Mouse (Mus musculus) limb, embryonic 11.5 days (tissue): ENCODE measurements around the gene Hmox2. TPM values are rescaled to one million over a fixed set of nuclear protein-coding genes. Genes with fewer than 3 reads are reported as not detected.
A peak's percentile ranks its signal among the peaks of the same experiment; 100 is the strongest.
"Not testable (repeated sequence)": the region's sequence is repeated elsewhere in the genome, so short reads cannot be mapped to it uniquely, and the experiment has no call there.

Source experiments
- ATAC-seq: fragments of 200-750 bp; cut with Nextera tagmentation; 2 replicates; pipeline ENCODE4 v1.8.0; 2017; ENCODE audit warnings: low read depth; ENCODE audit not compliant: insufficient number of reproducible peaks, low FRiP score, low TSS enrichment
- DNase-seq: peaks from one replicate; pipeline ENCODE4 v3.0.0-alpha.2; 2015; ENCODE audit warnings: low spot score
- H3K27ac ChIP-seq: fragments of 300-500 bp; sonication (generic); replicated peaks from 2 replicates; pipeline ENCODE4 v1.5.1; 2014; ENCODE audit warnings: low read depth, mild to moderate bottlenecking, low read length
- H3K27me3 ChIP-seq: fragments of 300-500 bp; sonication (generic); 2 replicates; pipeline ENCODE4 v1.6.1; 2014; ENCODE audit warnings: mild to moderate bottlenecking, low read length, mixed read lengths; ENCODE audit not compliant: control insufficient read depth, insufficient read depth
- H3K36me3 ChIP-seq: fragments of 300-500 bp; sonication (generic); 2 replicates; pipeline ENCODE4 v1.6.1; 2014; ENCODE audit warnings: mild to moderate bottlenecking, low read length, moderate library complexity, mixed read lengths; ENCODE audit not compliant: control insufficient read depth, insufficient read depth
- H3K4me1 ChIP-seq: fragments of 300-500 bp; sonication (generic); 2 replicates; pipeline ENCODE4 v1.6.1; 2014; ENCODE audit warnings: low read length, mixed read lengths; ENCODE audit not compliant: control insufficient read depth, insufficient read depth
- H3K4me2 ChIP-seq: fragments of 300-500 bp; sonication (generic); 2 replicates; pipeline ENCODE4 v1.6.1; 2014; ENCODE audit warnings: low read depth, mild to moderate bottlenecking, moderate library complexity; ENCODE audit not compliant: severe bottlenecking
- H3K4me3 ChIP-seq: fragments of 300-500 bp; sonication (generic); 2 replicates; pipeline ENCODE4 v1.5.1; 2014; ENCODE audit warnings: low read depth, low read length
- H3K9ac ChIP-seq: fragments of 300-500 bp; sonication (generic); 2 replicates; pipeline ENCODE4 v1.6.1; 2014; ENCODE audit warnings: mild to moderate bottlenecking, low read length
- H3K9me3 ChIP-seq: fragments of 300-500 bp; sonication (generic); 2 replicates; pipeline ENCODE4 v1.6.1; 2016; ENCODE audit warnings: low read length; ENCODE audit not compliant: control insufficient read depth
- whole genome bisulfite sequencing: fragments of 180-500 bp; shearing (Covaris S2); extraction: QIAGEN DNeasy Blood & Tissue Kit; methylation state at CpG from one replicate; pipeline ENCODE4 v1.1.7; 2014; 5-methylcytosine and 5-hydroxymethylcytosine counted together
- polyA plus RNA-seq: library from polyadenylated mRNA; unstranded; fragments of >200 nt; fragmentation: Nextera tagmentation; extraction: Ambion mirVana; gene quantifications from 2 replicates; pipeline ENCODE4 v1.2.1, GENCODE M21; 2014

Hmox2 gene
- 103 and 111 TPM in 2 replicates for polyA plus RNA-seq

DNA sequence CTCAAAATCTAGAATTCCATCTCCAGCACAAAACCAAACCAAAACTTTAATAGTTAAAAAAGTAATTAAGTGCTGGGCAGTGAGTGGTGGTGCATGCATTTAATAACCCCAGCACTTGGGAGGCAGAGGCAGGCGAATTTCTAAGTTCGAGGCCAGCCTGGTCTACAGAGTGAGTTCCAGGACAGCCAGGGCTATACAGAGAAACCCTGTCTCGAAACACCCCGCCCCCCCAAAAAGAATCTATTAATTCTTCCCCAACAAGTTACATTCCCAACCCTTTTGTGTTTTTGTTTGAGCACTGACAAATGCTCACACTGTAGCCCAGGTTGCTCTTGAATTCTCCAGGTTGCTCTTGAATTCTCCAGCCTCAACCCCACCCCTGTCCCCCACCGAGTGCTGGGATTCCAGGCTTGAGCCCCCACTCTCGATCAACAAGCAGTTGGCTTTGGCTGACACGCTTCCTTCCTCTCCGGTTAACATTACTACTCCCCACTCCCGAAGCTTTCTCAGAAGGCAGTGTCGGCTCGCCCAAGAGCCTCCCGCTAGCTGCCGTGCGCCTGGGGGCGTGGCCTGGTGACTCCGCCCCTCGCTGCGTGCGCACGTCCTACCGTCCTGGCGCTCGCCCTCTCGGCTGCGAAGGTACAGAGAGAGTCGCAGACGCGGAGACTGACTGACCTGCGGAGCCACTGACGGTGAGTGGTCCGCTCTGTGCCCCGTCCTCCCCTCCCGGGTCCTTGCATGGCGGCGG lies at the start of gene Hmox2:
Gene Hmox2, plus strand, starts transcription at position 582 of the 748 bp plus-strand sequence.
- Histone ChIP-seq H3K27ac (peak within 1 kb of the TSS; percentile 69), H3K9ac (peak within 1 kb of the TSS; percentile 82), H3K4me3 (peak within 1 kb of the TSS; percentile 82), H3K4me2 (peak within 1 kb of the TSS; percentile 85), H3K4me1 (peaks cover 4% of the 10 kb centered on the region), H3K36me3 (no peaks in the 10 kb centered on the region), H3K27me3 (no peaks in the 10 kb centered on the region), H3K9me3 (no peaks in the 10 kb centered on the region)
- whole genome bisulfite sequencing, result 5% methylated on average over 35 of the region's 35 CpGs
- peak; percentile 95 for DNase-seq
- ATAC-seq, result peak; percentile 95

DNA sequence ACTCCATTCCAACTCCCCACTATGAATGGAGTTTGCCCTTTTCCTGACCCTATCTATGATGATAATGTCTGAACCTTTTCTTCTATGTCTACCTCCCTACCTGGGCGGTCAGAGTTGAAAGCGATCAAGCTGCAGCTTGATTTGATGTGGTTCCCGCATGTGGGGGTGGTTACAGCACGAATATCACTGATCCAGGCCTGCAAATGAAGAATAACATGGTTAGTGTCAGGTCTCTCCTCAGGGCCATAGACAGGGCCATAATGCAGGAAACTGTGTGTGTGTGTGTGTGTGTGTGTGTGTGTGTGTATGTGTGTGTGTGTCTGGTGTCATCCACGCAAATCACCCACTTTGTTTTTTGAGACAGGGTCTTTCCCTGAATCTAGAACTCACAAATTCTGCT lies 49.3 kb upstream of the Hmox2 start:
- no peak overlapping the region for H3K4me2 ChIP-seq
- no peaks in the 10 kb centered on the region for H3K27me3 ChIP-seq
- 0 out of 2 replicates have a peak, but pooled peaks cover 4% of the 10 kb centered on the region for H3K36me3 ChIP-seq
- DNase-seq, result no peak
- H3K27ac ChIP-seq, result no peak overlapping the region
- no peak overlapping the region for H3K4me3 ChIP-seq
- 91% methylated on average over 5 of the region's 5 CpGs for WGBS
- peaks cover 7% of the 10 kb centered on the region for H3K4me1 ChIP-seq
- no peak for ATAC-seq
- no peaks in the 10 kb centered on the region for H3K9me3 ChIP-seq
- no peak overlapping the region for H3K9ac ChIP-seq

DNA sequence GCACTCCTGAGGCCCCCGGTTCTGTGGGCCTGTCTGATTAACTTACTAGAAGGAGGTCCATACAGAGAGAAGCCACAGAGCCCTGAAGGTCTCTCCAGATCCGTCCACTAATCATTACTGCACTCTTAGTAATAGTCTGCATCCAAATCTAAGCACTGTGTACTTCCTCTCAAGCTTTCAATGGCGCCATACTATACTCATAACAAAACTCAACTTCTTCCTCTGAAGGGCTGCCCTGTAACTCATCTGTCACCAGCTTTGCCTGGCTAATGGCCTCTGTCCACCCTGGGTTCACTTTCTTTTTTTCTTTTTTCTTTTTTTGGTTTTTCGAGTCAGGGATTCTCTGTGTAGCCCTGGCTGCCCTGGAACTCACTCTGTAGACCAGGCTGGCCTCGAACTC lies 48.1 kb upstream of the Hmox2 start:
- no peak for ATAC-seq
- H3K4me3 ChIP-seq, result no peak overlapping the region
- no peak overlapping the region for H3K4me2 ChIP-seq
- H3K27ac ChIP-seq, result no peak overlapping the region
- 0 out of 2 replicates have a peak, but pooled peaks cover 4% of the 10 kb centered on the region for H3K36me3 ChIP-seq
- H3K9me3 ChIP-seq, result no peaks in the 10 kb centered on the region
- DNase-seq, result no peak
- H3K27me3 ChIP-seq, result no peaks in the 10 kb centered on the region
- peak overlapping the region; percentile 12; the same call in 1 of the 2 replicates for H3K9ac ChIP-seq
- WGBS, result 84% methylated on average over 5 of the region's 5 CpGs
- peaks cover 7% of the 10 kb centered on the region for H3K4me1 ChIP-seq

DNA sequence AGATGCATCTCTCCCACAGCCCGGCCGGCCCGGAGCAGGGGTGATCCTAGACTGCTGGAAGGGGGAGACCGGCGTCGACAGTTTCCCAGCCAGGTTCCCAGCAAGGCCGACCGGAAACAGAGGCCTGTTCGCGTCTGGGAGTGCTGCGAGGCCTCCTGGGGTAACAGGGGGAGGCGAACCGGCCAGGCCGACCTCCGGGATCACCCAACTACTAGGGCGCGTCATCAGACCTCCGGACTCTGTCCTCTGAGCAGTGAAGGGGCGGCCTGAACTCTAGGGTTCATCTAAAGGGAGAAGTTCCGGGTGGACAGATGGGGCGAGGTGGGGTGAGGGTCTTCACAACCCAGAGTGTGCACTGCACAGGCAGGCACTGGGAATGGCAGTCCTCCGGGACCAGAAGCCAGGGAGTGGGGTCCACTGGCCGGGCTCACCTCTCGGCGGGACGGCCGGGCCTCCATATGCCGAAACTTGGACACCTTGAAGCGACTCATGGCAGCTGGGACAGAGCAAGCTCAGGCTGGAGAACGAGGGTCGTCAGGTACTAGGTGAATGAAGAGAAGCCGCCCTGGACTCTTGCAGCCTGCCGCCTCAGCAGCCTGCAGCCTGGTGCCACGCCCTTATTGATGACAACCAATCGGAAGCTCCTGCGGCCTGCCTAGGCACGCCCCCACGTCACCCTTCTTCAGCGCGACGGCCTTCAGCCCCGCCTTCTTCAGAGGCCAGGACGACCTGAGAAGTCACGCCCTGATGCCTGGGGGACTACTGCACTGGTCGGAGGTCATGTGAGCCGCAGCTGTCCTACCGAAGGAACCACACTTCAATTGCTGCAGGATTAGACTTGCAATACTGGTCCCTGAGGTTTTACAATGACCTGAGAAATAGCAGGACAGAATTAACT lies 46.8 kb upstream of the Hmox2 start, which contains the start of gene Coro7:
Gene Coro7, minus strand, starts transcription at position 657 of the 898 bp plus-strand sequence.
- Histone ChIP-seq H3K36me3 (peaks cover 4% of the 10 kb centered on the region; the same call in 1 of the 2 replicates), H3K27ac (no peak within 1 kb of the TSS), H3K9ac (peak within 1 kb of the TSS; percentile 68), H3K27me3 (no peaks in the 10 kb centered on the region), H3K4me1 (peaks cover 7% of the 10 kb centered on the region), H3K4me2 (peak within 1 kb of the TSS; percentile 81), H3K9me3 (no peaks in the 10 kb centered on the region), H3K4me3 (peak within 1 kb of the TSS; percentile 44)
- WGBS, result under 1% methylated on average over 46 of the region's 47 CpGs
- DNase-seq, result peak; percentile 92
- ATAC-seq, result peak; percentile 90

- not testable (repeated sequence) for H3K9ac ChIP-seq, H3K4me3 ChIP-seq, H3K27ac ChIP-seq, H3K9me3 ChIP-seq, H3K4me2 ChIP-seq, DNase-seq, H3K27me3 ChIP-seq, ATAC-seq, H3K4me1 ChIP-seq, H3K36me3 ChIP-seq
- WGBS, result 81% methylated on average over 3 of the region's 3 CpGs
These were observed 45.2 kb upstream of the Hmox2 start for GRCm38 (mm10) chr16:4680922-4681455.

- Histone ChIP-seq H3K36me3 (no peaks in the 10 kb centered on the region; the same call in 1 of the 2 replicates), H3K27me3 (no peaks in the 10 kb centered on the region), H3K9me3 (no peaks in the 10 kb centered on the region), H3K4me3 (no peak overlapping the region), H3K27ac (no peak overlapping the region), H3K4me2 (peak overlapping the region; percentile 88; the same call in 1 of the 2 replicates), H3K4me1 (peaks cover 7% of the 10 kb centered on the region), H3K9ac (no peak overlapping the region)
- 75% methylated on average over 4 of the region's 4 CpGs for WGBS
- no peak for ATAC-seq
- no peak for DNase-seq
These were observed 43.5 kb upstream of the Hmox2 start for GRCm38 (mm10) chr16:4682628-4683179.

DNA sequence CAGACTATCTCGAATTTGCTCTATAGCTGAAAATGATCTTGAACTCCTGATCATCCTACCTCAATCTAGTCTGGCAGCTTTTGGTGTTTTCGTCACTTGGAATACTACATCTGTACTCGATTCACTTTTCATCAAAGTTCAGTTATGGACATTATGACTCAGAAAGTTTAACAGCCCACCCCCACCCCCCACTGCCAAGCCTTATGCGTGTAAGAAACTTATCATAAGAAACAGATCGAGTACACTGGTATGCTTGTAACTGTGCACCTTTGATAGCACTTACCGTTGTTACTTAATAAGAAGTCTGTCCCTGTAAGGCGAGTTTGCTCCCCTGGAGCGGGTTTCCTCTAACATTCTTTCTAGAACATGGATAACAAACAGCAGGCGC lies 43.0 kb upstream of the Hmox2 start:
- H3K9ac ChIP-seq, result peak overlapping the region; percentile 79
- peak overlapping the region; percentile 88 for H3K4me2 ChIP-seq
- H3K27me3 ChIP-seq, result no peaks in the 10 kb centered on the region
- H3K4me3 ChIP-seq, result peak overlapping the region; percentile 91
- no peaks in the 10 kb centered on the region; the same call in 1 of the 2 replicates for H3K36me3 ChIP-seq
- no peaks in the 10 kb centered on the region for H3K9me3 ChIP-seq
- H3K4me1 ChIP-seq, result peaks cover 7% of the 10 kb centered on the region
- WGBS, result 31% methylated on average over 9 of the region's 9 CpGs
- ATAC-seq (no peak), DNase-seq (no peak)
- H3K27ac ChIP-seq, result no peak overlapping the region; the same call in 1 of the 2 replicates
